Comparison of ENCODE assay signal across 12 mouse cellular contexts in genomic region chr16:11670971-11671310, GRCm38 (mm10).
DNase-seq lines count a peak whose midpoint lies in the region; ATAC-seq lines count a peak whose summit lies in the region.
"Had no signal": no experiment of that assay in that cellular context is flagged by ENCODE, and none has a peak within 500 bp of the region (broad histone marks: within the 10 kb centered on the region; RNA-seq: fewer than 3 reads in every experiment).

No protein-coding gene starts in this region.

- peak; percentile 43 for DNase-seq in ovary, adult 18-20 months (ENCODE audit: low spot score)
- DNase-seq in ovary, postnatal 10 days (ENCODE audit: low spot score) = no peak
- peak; percentile 32 to 45 for DNase-seq in heart, postnatal 14 days
- no peak for DNase-seq in spleen, adult 12 weeks (ENCODE audit: low spot score)
- DNase-seq in embryonic facial prominence, embryonic 10.5 days (ENCODE audit: low spot score) = no peak

- H3K4me1 ChIP-seq in forebrain, embryonic 13.5 days = peaks cover 14% of the 10 kb centered on the region; the same call in 1 of the 2 replicates
- peaks cover 12% of the 10 kb centered on the region for H3K4me1 ChIP-seq in forebrain, embryonic 12.5 days
- H3K4me1 ChIP-seq in embryonic facial prominence, embryonic 10.5 days = 0 out of 2 replicates have a peak, but pooled peaks cover 4% of the 10 kb centered on the region
- H3K4me1 ChIP-seq: lung, embryonic 15.5 days had no signal

- H3K9ac ChIP-seq in forebrain, embryonic 13.5 days = no peak overlapping the region
- H3K9ac ChIP-seq in forebrain, embryonic 12.5 days = no peak overlapping the region
- H3K9ac ChIP-seq: lung, embryonic 15.5 days; neural tube, embryonic 12.5 days had no signal

- no peaks in the 10 kb centered on the region for H3K36me3 ChIP-seq in forebrain, embryonic 13.5 days (ENCODE audit: poor library complexity, severe bottlenecking)
- H3K36me3 ChIP-seq in forebrain, embryonic 12.5 days (replicated peaks) = no peaks in the 10 kb centered on the region
- H3K36me3 ChIP-seq in embryonic facial prominence, embryonic 10.5 days (replicated peaks) = no peaks in the 10 kb centered on the region
- H3K36me3 ChIP-seq: lung, embryonic 15.5 days; neural tube, embryonic 12.5 days had no signal

- H3K27me3 ChIP-seq in forebrain, embryonic 13.5 days = no peaks in the 10 kb centered on the region
- H3K27me3 ChIP-seq in forebrain, embryonic 12.5 days = no peaks in the 10 kb centered on the region
- no peaks in the 10 kb centered on the region for H3K27me3 ChIP-seq in embryonic facial prominence, embryonic 10.5 days (replicated peaks; ENCODE audit: low read depth, poor library complexity, severe bottlenecking)
- H3K27me3 ChIP-seq: lung, embryonic 15.5 days; neural tube, embryonic 12.5 days had no signal

- H3K27ac ChIP-seq in forebrain, embryonic 13.5 days = no peak overlapping the region
- no peak overlapping the region for H3K27ac ChIP-seq in forebrain, embryonic 12.5 days
- no peak overlapping the region for H3K27ac ChIP-seq in embryonic facial prominence, embryonic 10.5 days (replicated peaks)
- H3K27ac ChIP-seq: lung, embryonic 15.5 days; neural tube, embryonic 12.5 days had no signal

- 80% methylated on average over 6 of the region's 6 CpGs for WGBS in forebrain, embryonic 13.5 days
- WGBS in forebrain, embryonic 12.5 days = 86% methylated on average over 6 of the region's 6 CpGs
- WGBS in embryonic facial prominence, embryonic 10.5 days = 90% methylated on average over 6 of the region's 6 CpGs

- H3K9me3 ChIP-seq in forebrain, embryonic 13.5 days (replicated peaks) = no peaks in the 10 kb centered on the region
- no peaks in the 10 kb centered on the region for H3K9me3 ChIP-seq in forebrain, embryonic 12.5 days
- H3K9me3 ChIP-seq in embryonic facial prominence, embryonic 10.5 days = no peaks in the 10 kb centered on the region
- H3K9me3 ChIP-seq: lung, embryonic 15.5 days; neural tube, embryonic 12.5 days had no signal

- no peak overlapping the region for H3K4me3 ChIP-seq in forebrain, embryonic 13.5 days
- no peak overlapping the region for H3K4me3 ChIP-seq in forebrain, embryonic 12.5 days (replicated peaks)
- H3K4me3 ChIP-seq in embryonic facial prominence, embryonic 10.5 days = no peak overlapping the region
- H3K4me3 ChIP-seq: erythroblast, embryonic 14.5 days; lung, embryonic 15.5 days; neural tube, embryonic 12.5 days had no signal

- no peak overlapping the region for H3K4me2 ChIP-seq in forebrain, embryonic 13.5 days
- no peak overlapping the region for H3K4me2 ChIP-seq in forebrain, embryonic 12.5 days
- H3K4me2 ChIP-seq: lung, embryonic 15.5 days; neural tube, embryonic 12.5 days had no signal

- peak; percentile 33; the same call in 1 of the 2 replicates for ATAC-seq in forebrain, embryonic 13.5 days
- ATAC-seq in forebrain, embryonic 12.5 days (ENCODE audit: low FRiP score) = no peak
- no peak for ATAC-seq in erythroid progenitor cell, adult 5-6 weeks (replicated peaks; ENCODE audit: low FRiP score, poor library complexity, severe bottlenecking)
- ATAC-seq: inflammation-experienced regulatory T-cells, adult 6 months had no signal

- intact Hi-C loops in heart, postnatal 14 days (cut with DNase I) = no loop called here

Comparison
In these comparisons a context has a peak if more than half of its experiments do, and no peak if none do; other contexts are left out.
1. DNase-seq: peak in ovary, adult 18-20 months (single experiment) and heart, postnatal 14 days (2 of 2); none in ovary, postnatal 10 days (single experiment), spleen, adult 12 weeks (single experiment) and embryonic facial prominence, embryonic 10.5 days (single experiment).